Mouse (Mus musculus) frontal cortex, adult 2 months (tissue): Measurements from ENCODE around the gene Rpl9-ps1. TPM values are rescaled to one million over a fixed set of nuclear protein-coding genes. Genes with fewer than 3 reads are reported as not detected.

Experiments
- DNase-seq, 2 experiments: peaks; one replicate each; pipeline ENCODE4 v3.0.0; 2022; ENCODE audit warnings: low spot score in 1 of 2; ENCODE audit errors: extremely low spot score in 1 of 2
- polyA plus RNA-seq: library from polyadenylated mRNA; depleted of rRNA; stranded (reverse); fragments of >200 nt; gene quantifications from 2 replicates; pipeline ENCODE4 v1.2.3, GENCODE M21; 2012; rRNA removed

Gene Rpl9-ps1
- polyA plus RNA-seq, 1 experiment: not detected

DNA sequence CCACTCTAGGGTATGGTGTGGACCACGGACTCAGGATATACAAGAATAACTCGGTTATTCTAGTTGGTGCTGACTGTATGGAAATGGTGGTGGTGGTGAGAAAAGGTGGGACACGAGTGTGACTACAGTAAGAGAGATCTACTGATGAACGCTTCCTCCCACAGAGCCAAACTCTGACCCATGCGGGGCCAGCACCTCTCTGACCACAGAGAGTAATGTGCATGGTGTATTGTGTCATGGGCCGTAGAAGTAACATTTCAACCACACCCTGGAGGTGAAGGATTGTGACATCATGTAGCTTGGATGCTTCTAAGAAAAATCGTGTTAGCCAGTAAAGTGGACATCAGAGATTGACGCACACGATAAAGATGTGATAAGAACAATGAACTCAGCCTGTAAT lies 16.6 kb downstream of the Rpl9-ps1 start:
- no peak for DNase-seq

DNA sequence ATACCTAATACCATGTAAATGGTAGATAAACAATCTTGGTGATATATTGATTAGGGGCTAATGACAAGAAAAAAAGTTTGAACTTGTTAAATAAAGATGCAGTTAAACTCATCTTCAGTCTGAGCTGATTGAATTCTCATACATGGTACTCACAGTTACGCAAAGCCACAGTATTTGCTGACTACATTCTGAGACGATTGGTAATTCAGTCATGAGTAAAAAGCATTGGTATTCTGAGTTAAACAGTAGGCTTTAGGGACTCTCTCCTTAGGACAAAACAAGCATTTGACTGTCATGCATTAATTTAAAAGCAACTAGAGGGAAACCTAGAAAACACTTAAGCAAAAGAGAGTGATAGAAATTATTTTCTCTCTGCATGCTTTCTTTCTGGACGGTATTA lies 21.8 kb downstream of the Rpl9-ps1 start:
- no peak for DNase-seq

DNA sequence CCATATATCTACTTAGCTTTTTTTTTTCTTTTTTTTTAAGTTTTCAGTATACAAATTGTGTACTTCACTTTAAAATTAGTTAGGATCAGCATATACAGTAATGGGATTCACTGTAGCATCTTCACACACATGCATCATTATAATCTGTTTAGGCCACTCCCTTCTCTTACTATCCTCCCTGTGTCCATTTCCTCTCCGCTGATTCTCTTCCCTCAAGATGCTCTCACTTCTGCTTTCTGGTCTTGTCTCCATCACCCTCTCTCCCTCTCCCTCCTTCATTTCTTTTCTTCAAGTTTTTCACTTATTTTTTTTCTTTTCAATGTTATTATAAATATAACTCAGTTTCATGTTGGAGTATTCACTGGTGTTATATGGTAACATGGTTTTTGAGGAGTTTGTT lies 26.4 kb downstream of the Rpl9-ps1 start:
- no peak for DNase-seq

DNA sequence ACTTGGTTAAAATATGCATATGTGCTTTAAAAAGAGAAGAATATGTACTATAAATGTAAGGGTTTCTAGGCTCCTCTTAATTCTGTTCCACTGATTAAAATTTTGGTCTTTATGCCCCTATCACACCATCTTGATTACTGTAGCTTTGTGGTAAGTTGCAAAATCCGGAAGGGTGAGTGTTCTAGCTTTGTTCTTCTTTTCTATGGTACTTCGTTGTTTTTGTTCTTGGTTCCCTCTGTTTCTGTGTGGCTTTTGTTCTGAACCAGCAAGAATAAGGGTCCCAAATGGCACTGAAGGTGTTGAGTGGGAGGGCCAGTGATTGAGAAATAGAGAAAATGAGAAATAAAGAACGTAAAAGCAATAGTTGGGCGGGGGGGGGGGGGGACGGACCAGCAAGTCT lies 27.2 kb downstream of the Rpl9-ps1 start:
- DNase-seq: no peak

DNA sequence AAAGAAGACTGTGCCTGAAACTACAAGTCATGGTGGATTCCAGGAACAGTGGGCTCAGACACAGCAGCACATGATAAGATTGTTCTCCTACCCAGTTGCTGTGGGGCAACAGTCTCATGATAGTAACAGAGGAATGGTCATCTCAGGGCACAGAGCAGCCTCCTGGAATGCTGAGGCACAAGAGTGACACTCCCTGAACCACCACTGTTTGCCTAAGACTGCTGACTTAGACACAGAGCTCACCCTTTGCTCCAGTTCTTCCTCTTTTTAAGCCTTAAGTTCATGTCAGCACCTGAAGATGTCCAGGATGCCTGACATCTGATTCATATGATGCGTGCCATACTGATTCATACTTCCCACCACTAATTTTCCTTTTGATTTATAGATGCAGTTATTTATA lies 28.8 kb downstream of the Rpl9-ps1 start:
- no peak for DNase-seq

DNA sequence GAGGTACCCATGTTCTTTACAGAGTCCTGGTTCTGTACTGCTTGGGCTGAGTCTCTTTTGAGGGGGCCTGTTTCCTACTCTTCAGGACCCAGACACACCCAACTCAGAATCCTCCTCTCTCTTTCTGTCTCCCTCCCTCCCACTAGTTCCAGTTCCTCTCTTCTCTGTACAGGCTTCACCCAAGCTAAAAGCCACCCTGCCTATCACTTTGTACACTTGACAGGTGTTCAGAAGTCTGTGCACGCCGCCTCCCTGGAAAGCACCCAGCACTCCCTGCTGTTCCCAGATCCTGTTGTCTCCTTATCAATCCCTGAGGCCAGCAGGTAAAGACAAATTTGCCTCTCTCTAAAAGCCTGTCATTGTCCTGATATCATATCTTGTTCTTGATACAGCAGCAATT lies 34.5 kb downstream of the Rpl9-ps1 start:
- no peak for DNase-seq

DNA sequence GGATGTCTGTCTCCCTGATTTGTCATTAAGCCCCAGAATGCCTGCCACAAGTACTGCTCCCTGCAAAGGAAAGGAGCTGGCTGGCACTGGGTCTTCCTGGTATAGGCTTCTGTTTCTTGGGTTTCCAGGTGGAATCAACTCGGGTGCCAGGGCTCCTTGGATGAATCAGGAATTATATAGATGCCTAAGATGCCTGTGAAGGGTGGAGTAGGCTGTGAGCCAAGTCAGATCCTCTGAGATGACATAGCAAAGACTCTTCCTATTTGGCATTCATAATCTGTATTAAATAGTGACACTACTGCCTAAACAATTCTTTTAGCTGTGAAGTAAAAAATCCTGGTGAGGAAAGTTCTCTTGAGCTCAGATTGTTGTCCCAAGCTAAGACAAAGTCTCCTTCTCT lies 39.0 kb downstream of the Rpl9-ps1 start:
- DNase-seq: no peak

DNA sequence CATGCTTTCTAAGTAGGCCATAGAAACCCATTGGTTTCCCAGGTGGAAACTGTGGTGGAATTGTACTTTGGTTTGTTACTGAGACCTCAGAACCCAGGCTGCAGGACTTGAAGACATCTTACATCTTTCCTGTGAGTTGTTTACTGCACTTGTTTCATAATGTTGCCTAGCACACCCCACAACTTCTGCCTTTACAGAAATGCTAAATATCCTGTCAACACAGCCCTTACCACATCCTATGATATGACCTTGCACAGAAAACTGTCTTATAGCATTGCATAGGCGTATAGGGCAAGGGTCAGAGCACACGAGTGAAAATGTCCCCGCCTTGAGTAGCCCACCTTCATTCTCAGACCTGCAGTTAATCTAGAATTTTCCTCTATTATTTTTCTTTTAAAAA lies 39.9 kb downstream of the Rpl9-ps1 start:
- no peak for DNase-seq

DNA sequence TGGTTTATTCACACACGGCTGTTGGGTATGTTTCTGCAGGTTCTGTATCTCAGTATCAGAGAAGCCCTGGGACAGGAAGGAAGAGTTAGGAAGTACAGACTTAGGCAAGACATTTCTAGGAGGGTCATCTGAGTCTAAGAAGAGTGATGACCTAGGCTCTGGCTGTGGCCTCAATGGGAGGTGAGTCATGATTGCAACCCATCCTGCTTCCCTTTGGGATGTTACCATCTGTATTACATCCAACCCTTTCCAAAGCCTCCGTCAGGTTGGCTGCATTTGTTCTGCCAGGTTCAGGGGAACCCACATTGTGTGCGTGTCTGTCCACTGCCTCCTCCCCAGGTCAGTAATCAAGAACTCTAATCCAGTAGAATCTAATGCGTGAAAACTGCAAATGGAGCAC lies 40.7 kb downstream of the Rpl9-ps1 start:
- DNase-seq: no peak

DNA sequence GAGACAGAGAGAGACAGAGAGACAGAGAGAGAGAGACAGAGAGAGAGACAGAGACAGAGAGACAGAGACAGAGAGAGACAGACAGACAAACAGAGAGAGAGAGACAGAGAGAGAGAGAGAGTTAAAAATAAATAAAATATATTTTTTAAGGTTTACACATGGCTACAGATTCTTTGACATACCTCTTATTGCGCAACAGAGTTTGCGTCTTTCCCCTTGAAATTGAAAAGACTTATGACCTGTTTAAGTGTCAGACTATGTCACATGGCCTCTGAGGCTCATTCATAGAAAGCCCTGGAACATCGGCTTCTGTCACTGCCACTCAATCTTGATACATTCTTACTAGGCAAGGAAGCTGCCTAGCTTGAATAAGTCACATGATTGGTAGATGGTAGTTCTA lies 42.0 kb downstream of the Rpl9-ps1 start:
- no peak for DNase-seq

DNA sequence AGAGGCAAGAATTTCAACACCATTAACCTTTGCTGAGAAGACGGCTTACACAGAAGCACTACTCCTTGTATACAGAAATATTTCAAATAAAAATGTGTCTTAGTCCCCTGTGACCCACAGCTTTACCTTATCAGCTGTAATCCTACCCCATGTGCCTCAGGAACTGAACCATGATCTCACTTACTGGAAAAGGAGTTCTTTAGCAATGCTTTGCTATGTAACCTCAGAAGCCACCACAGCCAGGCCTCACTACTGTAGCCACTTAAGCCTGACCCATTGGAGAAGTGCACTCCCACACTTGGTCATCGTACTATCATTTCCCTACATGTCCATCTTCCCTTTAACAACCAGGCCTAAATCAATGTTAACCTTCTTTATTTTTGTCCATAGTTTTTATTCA lies 44.8 kb downstream of the Rpl9-ps1 start:
- no peak for DNase-seq

DNA sequence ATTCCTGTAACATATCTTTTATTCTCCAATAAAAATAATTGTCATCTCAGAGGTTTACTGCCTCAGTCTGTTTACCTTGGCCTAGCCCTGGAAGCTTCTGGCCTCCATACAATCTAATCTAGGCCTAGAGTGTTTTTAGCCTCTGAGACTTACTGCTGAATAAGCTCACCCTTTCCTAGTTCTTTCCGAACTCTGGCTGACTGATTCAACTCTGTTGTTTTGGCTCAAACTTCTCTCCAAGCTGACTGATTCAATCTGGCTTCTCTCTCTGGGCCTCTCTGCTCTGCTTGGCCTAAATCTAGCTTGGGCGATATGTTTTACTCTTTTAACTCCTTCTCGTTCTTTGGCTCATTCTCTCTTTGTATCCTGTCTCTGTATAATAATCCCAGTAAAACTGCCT lies 46.4 kb downstream of the Rpl9-ps1 start:
- DNase-seq: no peak

DNA sequence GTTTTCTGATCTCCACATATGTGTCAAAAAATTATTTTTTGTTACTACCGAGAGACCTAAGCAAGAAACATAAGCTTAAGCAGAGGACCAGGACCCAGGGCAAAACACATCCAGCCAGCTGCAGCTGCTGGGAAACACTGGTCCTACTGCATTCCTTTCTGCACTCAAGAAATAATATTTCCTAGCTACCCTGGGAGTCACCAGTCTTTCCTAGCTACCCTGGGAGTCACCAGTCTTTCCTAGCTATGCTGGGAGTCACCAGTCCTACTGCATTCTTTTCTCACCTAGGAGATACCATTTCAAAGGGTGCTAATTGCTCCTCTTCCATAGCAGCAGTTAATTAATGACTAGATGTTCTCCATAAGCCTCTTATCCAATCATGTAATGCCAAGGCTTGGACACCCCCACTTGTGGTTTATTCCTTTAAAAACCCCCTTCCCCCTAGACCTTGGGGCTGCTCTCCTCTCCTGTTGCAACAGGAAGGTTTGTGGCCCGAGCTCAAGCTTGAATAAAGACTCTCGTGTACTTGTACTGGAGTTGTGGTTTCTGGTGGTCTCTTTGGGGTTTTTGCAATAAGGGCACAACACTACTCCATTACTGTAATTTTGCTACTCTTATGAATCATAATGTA lies 47.1 kb downstream of the Rpl9-ps1 start:
- no peak for DNase-seq

DNA sequence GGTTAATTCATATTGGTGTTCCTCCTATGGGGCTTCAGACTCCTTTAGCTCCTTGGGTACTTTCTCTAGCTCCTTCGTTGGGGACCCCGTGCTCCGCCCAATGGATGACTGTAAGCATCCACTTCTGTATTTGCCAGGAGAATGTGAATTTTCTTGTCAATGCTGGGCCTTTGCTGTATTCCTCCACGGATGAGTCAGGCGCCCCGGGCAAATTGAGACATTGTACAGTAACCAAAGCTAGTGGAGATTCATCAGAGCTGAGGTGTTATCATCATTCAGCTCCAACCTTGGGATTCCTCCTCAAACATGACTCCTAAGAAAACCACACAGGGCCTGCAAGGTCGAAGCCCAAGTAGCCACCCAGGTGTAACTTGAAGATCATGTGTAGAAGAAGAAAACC lies 47.6 kb downstream of the Rpl9-ps1 start:
- DNase-seq: no peak

DNA sequence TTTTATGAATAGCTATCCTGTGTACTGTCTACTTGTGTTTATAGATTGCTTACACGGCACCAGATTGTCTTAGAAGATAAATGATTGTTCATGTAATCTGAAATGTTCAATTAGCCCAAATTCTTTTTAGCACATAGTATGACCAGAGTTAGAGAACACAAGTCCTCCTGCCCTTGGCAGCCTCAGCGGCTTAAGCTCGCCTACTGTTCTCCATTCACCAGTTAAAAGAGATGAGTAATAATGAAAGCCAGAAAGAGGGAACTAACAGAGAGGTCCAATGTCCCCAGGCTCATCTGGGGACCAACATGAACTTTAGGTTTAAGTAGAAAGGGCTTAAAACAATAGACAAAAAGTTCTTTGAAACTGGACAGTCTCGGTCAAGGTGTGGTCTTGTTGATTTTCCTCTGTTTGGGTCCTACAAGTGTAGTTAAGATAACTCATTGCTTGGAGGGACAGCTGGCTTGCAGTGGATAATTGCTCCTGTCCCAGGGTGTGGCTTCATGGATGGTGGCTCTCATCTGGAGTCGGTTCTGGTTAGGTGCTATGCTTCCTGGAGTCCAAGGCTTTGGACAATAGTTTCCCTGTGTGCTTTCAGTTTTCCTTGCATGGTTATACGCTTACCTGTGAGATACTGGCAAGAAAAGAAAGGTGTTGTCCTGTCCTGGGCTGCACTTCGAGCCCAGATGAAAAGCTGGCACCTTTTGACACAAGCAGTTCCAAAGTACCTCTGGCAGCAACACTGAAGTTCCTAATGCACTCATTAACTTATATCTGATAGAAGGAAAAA lies 49.6 kb downstream of the Rpl9-ps1 start:
- DNase-seq: no peak

Other genes with a start within 250 kb of the Rpl9-ps1 start
- 341 and 351 TPM in 2 replicates for gene Rasl10b, start 236.5 kb downstream of the Rpl9-ps1 start, polyA plus RNA-seq
- gene Gas2l2, start 216.2 kb downstream of the Rpl9-ps1 start, polyA plus RNA-seq: 0.04 TPM in 1 of 2 replicates, not detected in the other
- gene 1700020L24Rik, start 207.9 kb downstream of the Rpl9-ps1 start, polyA plus RNA-seq: 0.60 and 0.80 TPM in 2 replicates
- 3.6 and 3.9 TPM in 2 replicates for gene Mmp28, start 182.6 kb downstream of the Rpl9-ps1 start, polyA plus RNA-seq
- gene Taf15, start 172.5 kb downstream of the Rpl9-ps1 start, polyA plus RNA-seq: 70.8 and 70.9 TPM in 2 replicates
- gene Heatr9, start 123.4 kb downstream of the Rpl9-ps1 start, polyA plus RNA-seq: not detected in 2 replicates
- gene Ccl5, start 115.1 kb downstream of the Rpl9-ps1 start, polyA plus RNA-seq: 0.69 and 1.00 TPM in 2 replicates
- gene Ccl9, start 67.0 kb downstream of the Rpl9-ps1 start, polyA plus RNA-seq: 1.8 TPM in 2 replicates
- 2.6 and 2.9 TPM in 2 replicates for gene Ccl6, start 52.5 kb downstream of the Rpl9-ps1 start, polyA plus RNA-seq
- 1.1 and 1.3 TPM in 2 replicates for gene Ccl3, start 3.7 kb upstream of the Rpl9-ps1 start, polyA plus RNA-seq
- 0.56 and 0.61 TPM in 2 replicates for gene Ccl4, start 17.0 kb upstream of the Rpl9-ps1 start, polyA plus RNA-seq
- gene Wfdc17, start 58.4 kb upstream of the Rpl9-ps1 start, polyA plus RNA-seq: 1.5 and 2.1 TPM in 2 replicates
- gene Wfdc18, start 63.4 kb upstream of the Rpl9-ps1 start, polyA plus RNA-seq: 3.9 and 4.7 TPM in 2 replicates
- not detected in 2 replicates for gene Wfdc21, start 101.3 kb upstream of the Rpl9-ps1 start, polyA plus RNA-seq
- 17.9 and 18.5 TPM in 2 replicates for gene Heatr6, start 108.1 kb upstream of the Rpl9-ps1 start, polyA plus RNA-seq
- gene Hnf1b, start 204.4 kb upstream of the Rpl9-ps1 start, polyA plus RNA-seq: 0.08 and 0.13 TPM in 2 replicates